Mouse (Mus musculus) left cerebral cortex, adult 18-20 months (tissue): ENCODE measurements around the gene Def8. TPM values are rescaled to one million over a fixed set of nuclear protein-coding genes. Genes with fewer than 3 reads are reported as not detected.

Experiments used
- DNase-seq, 2 experiments: peaks; one replicate each; pipeline ENCODE4 v3.0.0; 2021 to 2022; ENCODE audit warnings: low spot score in 2 of 2, mixed read lengths in 1 of 2
- total RNA-seq, 2 experiments: library from RNA; stranded (reverse); gene quantifications; 2 replicates each; pipeline ENCODE4 v1.2.3; 2021

Gene Def8
- total RNA-seq, 2 experiments from 2014 or later, result 52.9 to 56.3 TPM

- DNase-seq, result peak; percentile 86 to 96
These were observed 54.5 kb downstream of the Def8 start, which contains the start of gene Afg3l1 for GRCm38 (mm10) chr8:123477737-123478258. Afg3l1 (plus strand) TSS chr8:123477903.

- DNase-seq, result no peak
These were observed 55.3 kb downstream of the Def8 start for GRCm38 (mm10) chr8:123478456-123479218.

GRCm38 (mm10) chr8:123482627-123483026, 59.3 kb downstream of the Def8 start:
- DNase-seq, result no peak

GRCm38 (mm10) chr8:123491280-123492075, 68.2 kb downstream of the Def8 start:
- DNase-seq, result no peak

- no peak for DNase-seq
These were observed 69.6 kb downstream of the Def8 start for GRCm38 (mm10) chr8:123492898-123493297.

- no peak for DNase-seq
These were observed 74.4 kb downstream of the Def8 start for GRCm38 (mm10) chr8:123497699-123498098.

- peak in 1 of 2 experiments; percentile 41 for DNase-seq
These were observed 75.6 kb downstream of the Def8 start for GRCm38 (mm10) chr8:123498963-123499362.

GRCm38 (mm10) chr8:123499556-123499955, 76.2 kb downstream of the Def8 start:
- DNase-seq, result no peak

- DNase-seq, result no peak
These were observed 78.9 kb downstream of the Def8 start for GRCm38 (mm10) chr8:123502192-123502591.

- no peak for DNase-seq
These were observed 80.6 kb downstream of the Def8 start for GRCm38 (mm10) chr8:123503801-123504467.

GRCm38 (mm10) chr8:123504591-123505195, 81.4 kb downstream of the Def8 start:
- no peak for DNase-seq

GRCm38 (mm10) chr8:123505267-123505666, 81.9 kb downstream of the Def8 start:
- no peak for DNase-seq

- no peak for DNase-seq
These were observed 82.4 kb downstream of the Def8 start for GRCm38 (mm10) chr8:123505695-123506094.

- DNase-seq, result no peak
These were observed 83.8 kb downstream of the Def8 start for GRCm38 (mm10) chr8:123507153-123507552.

- no peak for DNase-seq
These were observed 87.5 kb downstream of the Def8 start for GRCm38 (mm10) chr8:123510819-123511218.

Other genes starting within 250 kb of the Def8 start
- not detected for gene Dpep1, start 237.3 kb upstream of the Def8 start, total RNA-seq
- gene Chmp1a, start 210.8 kb upstream of the Def8 start, total RNA-seq, result 100 to 1,000 TPM in 1 of 2 experiments, 10 to 100 TPM in 1; 88.7 to 103 TPM
- 1 to 10 TPM; 5.9 to 9.8 TPM for gene Spata33, start 210.7 kb upstream of the Def8 start, total RNA-seq
- 10 to 100 TPM; 94.7 to 98.6 TPM for gene Cdk10, start 198.7 kb upstream of the Def8 start, total RNA-seq
- gene Spata2l, start 187.3 kb upstream of the Def8 start, total RNA-seq, result 10 to 100 TPM; 79.4 to 82.0 TPM
- 10 to 100 TPM; 19.9 to 21.5 TPM for gene Zfp276, start 169.3 kb upstream of the Def8 start, total RNA-seq
- gene Vps9d1, start 169.2 kb upstream of the Def8 start, total RNA-seq, result 10 to 100 TPM; 58.6 to 69.5 TPM
- gene Fanca, start 105.0 kb upstream of the Def8 start, total RNA-seq, result 1 to 10 TPM; 1.5 to 1.9 TPM
- gene Spire2, start 90.8 kb upstream of the Def8 start, total RNA-seq, result 10 to 100 TPM; 19.0 to 20.1 TPM
- 100 to 1,000 TPM; 565 to 596 TPM for gene Tcf25, start 49.8 kb upstream of the Def8 start, total RNA-seq
- gene Mc1r, start 16.4 kb upstream of the Def8 start, total RNA-seq, result under 1 TPM in 1 of 2 experiments, not detected in 1; 0.12 TPM
- 100 to 1,000 TPM; 392 to 405 TPM for gene Tubb3, start 12.1 kb upstream of the Def8 start, total RNA-seq
- 10 to 100 TPM; 26.8 to 32.8 TPM for gene Afg3l1, start 54.4 kb downstream of the Def8 start, total RNA-seq
- 10 to 100 TPM; 15.9 to 18.3 TPM for gene Dbndd1, start 91.9 kb downstream of the Def8 start, total RNA-seq
- gene Gas8, start 95.3 kb downstream of the Def8 start, total RNA-seq, result 10 to 100 TPM; 24.8 to 29.6 TPM
- 10 to 100 TPM; 37.7 to 43.3 TPM for gene Rhou, start 230.4 kb downstream of the Def8 start, total RNA-seq